Mouse (Mus musculus): Measurements from ENCODE around the gene Ripor1.

Ripor1 gene

DNA sequence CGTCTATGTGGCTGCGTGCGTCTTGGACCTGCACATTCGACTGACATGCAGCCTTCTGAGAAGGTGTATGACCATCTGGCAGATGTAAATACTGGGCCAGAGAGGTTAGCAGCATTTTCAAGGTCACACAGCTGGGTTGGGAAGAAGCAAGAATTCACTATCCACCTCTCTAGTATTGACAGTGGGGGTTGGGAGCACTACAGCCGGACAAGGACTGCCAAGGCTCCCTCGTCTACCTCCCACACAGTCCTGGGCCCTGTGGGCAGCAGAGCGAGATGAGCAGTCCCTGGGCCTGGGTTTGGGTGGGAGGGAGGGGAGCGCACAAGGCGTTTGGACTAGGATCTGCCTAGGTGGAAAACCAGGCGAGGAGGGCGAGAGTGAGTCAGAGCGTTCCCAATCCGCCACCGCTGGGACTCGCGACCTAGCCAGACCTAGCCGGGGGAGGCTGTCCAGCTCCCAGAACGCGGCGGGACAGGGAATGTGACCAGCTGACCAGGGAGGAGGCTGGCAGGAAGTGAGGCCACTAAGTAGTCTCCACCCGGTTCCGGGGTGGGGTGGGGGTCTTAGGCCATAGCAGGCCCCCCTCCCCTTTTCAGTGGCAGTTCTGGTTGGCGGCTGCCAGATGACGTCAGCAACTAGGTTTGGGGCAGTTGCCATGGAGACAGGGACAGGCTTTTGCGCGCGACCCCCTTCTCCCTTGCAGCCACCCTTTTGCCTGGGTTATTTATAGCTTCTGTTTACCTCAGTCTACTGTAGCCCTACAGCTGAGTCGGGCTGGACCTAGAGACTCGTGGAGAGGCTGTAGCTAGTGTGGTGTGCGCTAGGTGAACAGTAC is 1.4 kb downstream of the Ripor1 start:
- DNase-seq (ENCODE audit: low read depth, low spot score), result peak; percentile 89

DNA sequence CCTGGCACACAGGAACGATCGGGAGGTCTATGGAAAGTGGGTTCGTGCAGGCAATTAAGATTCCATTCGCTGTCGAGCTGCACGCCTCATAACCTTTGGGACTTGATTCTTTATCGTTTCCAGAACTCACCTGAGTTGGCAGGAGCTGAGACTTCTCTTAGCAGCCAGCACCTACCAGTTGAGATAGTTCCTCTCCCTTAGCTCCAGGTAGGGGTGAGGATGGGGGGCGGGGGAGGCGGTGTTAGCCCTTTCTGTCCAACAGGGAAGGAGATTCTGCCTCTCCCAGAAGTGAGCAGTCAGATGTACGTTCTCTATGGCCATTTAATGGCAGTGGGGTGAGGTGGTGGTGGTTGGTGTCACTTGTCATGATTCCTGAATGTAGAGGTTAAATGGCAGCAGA is 2.0 kb downstream of the Ripor1 start:
- DNase-seq (ENCODE audit: low read depth, low spot score), result no peak

GRCm38 (mm10) chr8:105607684-105608083 is 2.6 kb downstream of the Ripor1 start:
- no peak for DNase-seq (ENCODE audit: low read depth, low spot score)

DNA sequence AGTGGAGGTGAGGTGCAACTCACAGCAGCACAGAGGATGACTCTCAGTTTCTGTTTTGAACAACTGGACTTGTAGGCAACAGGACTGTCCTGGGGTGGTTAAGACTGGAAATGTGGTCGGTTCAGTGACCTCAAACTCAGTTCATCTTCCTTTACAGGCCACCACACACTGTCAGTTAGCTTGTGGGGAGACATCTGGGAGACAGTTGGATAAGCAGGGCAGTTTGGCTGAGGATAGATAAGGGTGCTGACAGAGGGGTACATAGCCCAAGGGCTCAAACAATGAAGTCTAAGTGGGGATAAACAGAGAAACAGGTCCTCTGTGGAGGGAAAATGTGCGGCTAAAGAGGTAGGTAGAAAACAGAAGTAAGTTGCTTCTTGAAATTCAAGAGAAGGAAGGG is 4.3 kb downstream of the Ripor1 start:
- DNase-seq (ENCODE audit: low read depth, low spot score), result no peak

- DNase-seq (ENCODE audit: low read depth, low spot score), result no peak
Measured at GRCm38 (mm10) chr8:105609771-105610170, 4.7 kb downstream of the Ripor1 start.

DNA sequence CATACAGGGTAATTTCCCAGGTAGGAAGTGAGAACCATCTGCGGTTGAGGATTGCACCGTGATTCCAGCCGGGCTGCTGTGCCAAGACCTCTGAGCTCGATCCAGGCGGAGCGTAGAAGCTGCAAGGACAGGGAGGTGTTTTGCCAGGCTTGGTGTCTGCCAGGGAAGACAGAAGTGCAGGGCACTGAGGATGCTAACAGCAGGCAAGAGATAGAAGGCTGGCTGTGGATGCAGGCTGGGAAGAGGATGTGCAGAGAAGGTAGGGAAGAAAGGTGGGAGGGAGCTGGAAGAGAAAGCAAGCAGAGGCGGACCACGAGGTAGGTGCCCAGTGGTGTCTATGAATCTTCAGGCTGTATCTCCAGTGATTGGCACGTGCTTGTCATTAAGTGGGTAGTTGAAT is 6.8 kb downstream of the Ripor1 start:
- DNase-seq (ENCODE audit: low read depth, low spot score), result no peak

DNA sequence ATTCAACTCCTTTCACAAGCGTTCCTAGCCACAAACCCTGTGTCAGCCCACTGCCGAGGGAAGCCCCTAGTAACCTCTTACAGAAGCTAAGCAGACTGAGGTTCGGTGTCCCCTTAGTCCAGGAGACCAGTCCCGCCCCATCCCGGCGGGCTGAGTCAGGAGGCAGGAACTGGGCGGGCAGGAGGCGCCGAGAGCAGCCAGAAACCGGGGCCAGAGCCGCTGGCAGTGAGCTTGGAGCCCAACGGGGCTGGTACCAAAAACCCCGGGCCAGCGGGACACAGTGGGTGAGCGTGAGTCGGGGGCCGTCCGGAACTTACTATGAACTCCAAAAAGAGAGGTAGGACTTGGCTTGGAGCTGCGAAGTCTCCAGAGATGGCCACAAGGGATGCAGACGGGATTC is 8.0 kb downstream of the Ripor1 start:
- no peak for DNase-seq (ENCODE audit: low read depth, low spot score)

GRCm38 (mm10) chr8:105613830-105614511 is 8.9 kb downstream of the Ripor1 start:
- DNase-seq (ENCODE audit: low read depth, low spot score), result no peak

DNA sequence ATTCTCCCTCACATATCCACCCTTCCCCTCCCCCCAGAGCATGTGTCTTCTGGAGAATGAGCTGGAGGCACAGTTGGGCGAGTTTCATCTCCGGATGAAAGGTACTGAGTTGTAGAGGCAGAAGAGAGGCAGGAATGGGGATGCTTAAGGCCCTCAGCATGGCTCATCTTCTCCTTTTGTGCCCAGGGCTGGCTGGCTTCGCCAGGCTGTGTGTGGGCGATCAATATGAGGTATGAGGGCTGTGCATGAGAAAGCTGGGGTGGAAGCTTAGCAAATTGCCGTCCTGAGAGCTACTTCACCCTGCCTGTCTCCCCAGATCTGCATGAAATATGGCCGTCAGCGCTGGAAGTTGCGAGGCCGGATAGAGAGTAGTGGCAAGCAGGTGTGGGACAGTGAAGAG is 10.9 kb downstream of the Ripor1 start:
- DNase-seq (ENCODE audit: low read depth, low spot score), result no peak

GRCm38 (mm10) chr8:105617451-105618278 is 12.6 kb downstream of the Ripor1 start:
- no peak for DNase-seq (ENCODE audit: low read depth, low spot score)

- no peak for DNase-seq (ENCODE audit: low read depth, low spot score)
Measured at GRCm38 (mm10) chr8:105618279-105618634, 13.2 kb downstream of the Ripor1 start.

GRCm38 (mm10) chr8:105618892-105619591 is 14.0 kb downstream of the Ripor1 start:
- no peak for DNase-seq (ENCODE audit: low read depth, low spot score)

DNA sequence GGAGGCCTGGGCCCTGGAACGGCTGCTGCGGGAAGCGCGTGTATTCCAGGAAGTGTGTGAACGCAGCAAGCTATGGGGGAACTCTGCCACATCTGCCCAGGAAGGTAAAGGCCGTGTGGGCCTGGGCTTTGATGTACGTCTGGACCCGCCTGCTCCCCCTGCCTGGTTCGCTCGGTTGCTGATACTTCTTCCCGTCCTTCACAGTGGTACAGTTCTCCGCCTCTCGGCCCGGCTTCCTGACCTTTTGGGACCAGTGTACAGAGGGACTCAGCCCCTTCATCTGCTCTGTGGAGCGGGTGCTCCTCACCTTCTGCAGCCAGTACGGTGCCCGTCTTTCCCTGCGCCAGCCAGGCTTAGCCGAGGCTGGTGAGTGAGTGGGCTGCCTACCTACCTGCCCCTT is 15.2 kb downstream of the Ripor1 start:
- no peak for DNase-seq (ENCODE audit: low read depth, low spot score)

DNA sequence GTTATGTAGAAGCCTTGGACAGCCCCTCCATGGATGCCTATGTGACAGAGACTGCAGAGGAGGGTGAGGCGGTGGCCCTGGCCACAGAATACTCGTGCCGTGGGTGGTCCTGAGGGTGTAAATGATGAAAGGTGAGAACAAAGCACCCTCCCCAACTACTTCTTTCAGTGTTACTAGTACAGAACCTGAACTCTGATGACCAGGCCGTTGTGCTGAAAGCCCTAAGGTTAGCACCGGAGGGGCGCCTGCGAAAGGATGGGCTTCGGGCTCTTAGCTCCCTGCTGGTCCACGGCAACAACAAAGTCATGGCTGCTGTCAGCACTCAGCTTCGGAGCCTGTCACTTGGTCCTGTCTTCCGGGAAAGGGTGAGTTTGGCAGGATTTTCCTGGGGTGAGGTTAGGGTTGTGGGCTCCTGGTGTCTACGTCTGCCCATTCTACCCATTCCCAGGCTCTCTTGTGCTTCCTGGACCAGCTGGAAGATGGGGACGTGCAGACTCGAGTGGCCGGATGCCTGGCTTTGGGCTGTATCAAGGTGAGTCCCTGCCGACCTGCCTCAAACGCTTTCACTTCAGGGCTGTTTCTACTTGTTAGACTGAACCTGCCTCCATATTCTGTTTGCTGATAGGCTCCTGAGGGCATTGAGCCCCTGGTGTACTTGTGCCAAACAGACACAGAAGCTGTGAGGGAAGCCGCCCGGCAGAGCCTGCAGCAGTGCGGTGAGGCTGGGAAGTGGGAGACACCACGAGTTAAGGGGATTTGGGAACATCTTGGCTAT is 16.1 kb downstream of the Ripor1 start:
- no peak for DNase-seq (ENCODE audit: low read depth, low spot score)

GRCm38 (mm10) chr8:105621841-105622240 is 16.8 kb downstream of the Ripor1 start:
- DNase-seq (ENCODE audit: low read depth, low spot score), result no peak

- peak; percentile 98 for DNase-seq (ENCODE audit: low read depth, low spot score)
Measured at GRCm38 (mm10) chr8:105622421-105622920, 17.4 kb downstream of the Ripor1 start.

DNA sequence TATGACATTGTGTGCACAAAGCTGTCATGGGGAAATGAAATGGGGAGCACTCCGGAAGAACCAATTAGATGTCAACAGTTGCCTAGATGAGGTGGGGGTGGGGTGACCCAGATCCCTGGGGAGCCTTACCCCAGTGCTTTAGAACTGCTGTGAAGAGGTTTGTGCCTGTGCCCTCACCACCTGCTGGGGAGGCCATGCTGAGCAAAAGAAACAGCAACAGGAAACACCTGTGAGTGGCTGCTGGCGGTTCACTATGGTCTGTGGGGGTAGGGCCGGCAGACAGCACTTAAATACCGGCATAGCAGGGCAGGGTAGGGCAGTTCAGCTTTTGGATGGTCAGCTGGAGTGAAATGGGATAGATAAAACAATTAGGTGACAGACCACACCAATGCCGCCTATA is 18.1 kb downstream of the Ripor1 start:
- no peak for DNase-seq (ENCODE audit: low read depth, low spot score)

GRCm38 (mm10) chr8:105623679-105624245 is 18.7 kb downstream of the Ripor1 start:
- DNase-seq (ENCODE audit: low read depth, low spot score), result no peak

- DNase-seq (ENCODE audit: low read depth, low spot score), result no peak
Measured at GRCm38 (mm10) chr8:105624401-105624800, 19.3 kb downstream of the Ripor1 start.

- DNase-seq (ENCODE audit: low read depth, low spot score), result peak; percentile 59
Measured at GRCm38 (mm10) chr8:105624831-105625230, 19.8 kb downstream of the Ripor1 start.
